Mouse (Mus musculus): Measurements from ENCODE around the gene Ucp2. TPM values are rescaled to one million over a fixed set of nuclear protein-coding genes. Genes with fewer than 3 reads are reported as not detected.
"Not testable (repeated sequence)": the region's sequence is repeated elsewhere in the genome, so short reads cannot be mapped to it uniquely, and the experiment has no call there.

The Ucp2 gene
- total RNA-seq, 2 experiments from 2014 or later = 331 to 414 TPM

- intact Hi-C loops (cut with DNase I) = no loop called here
- peak; percentile 62 to 71 for DNase-seq
Measured at GRCm38 (mm10) chr7:100474680-100475079, 18.5 kb upstream of the Ucp2 start.

GRCm38 (mm10) chr7:100479100-100479822 is 13.9 kb upstream of the Ucp2 start:
- intact Hi-C loops (cut with DNase I) = no loop called here
- no peak for DNase-seq

DNA sequence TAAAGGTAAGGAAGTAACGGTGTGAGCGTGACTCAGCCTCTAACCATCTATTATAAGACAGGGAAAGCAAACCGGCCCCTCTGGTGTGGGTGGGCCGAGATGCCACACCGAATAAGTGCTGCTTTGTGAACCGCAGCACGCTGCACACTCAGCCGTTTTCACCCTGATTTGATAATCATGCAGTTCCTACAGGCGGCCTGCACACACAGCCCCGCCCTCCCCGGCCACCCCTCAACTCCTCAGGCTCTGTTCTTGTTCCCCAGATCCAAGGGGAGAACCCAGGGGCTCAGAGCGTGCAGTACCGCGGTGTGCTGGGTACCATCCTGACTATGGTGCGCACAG is 13.3 kb upstream of the Ucp2 start:
- no peak for DNase-seq
- intact Hi-C loops (cut with DNase I) = no loop called here

- intact Hi-C loops (cut with DNase I) = no loop called here
- DNase-seq = no peak
Measured at GRCm38 (mm10) chr7:100480175-100480574, 13.0 kb upstream of the Ucp2 start.

- DNase-seq; intact Hi-C loops (cut with DNase I): not testable (repeated sequence)
Measured at GRCm38 (mm10) chr7:100482046-100482445, 11.1 kb upstream of the Ucp2 start.

GRCm38 (mm10) chr7:100484493-100484892 is 8.6 kb upstream of the Ucp2 start:
- intact Hi-C loops (cut with DNase I) = no loop called here
- DNase-seq = no peak

- no peak for DNase-seq
- intact Hi-C loops (cut with DNase I) = no loop called here
Measured at GRCm38 (mm10) chr7:100487301-100487700, 5.8 kb upstream of the Ucp2 start.

DNA sequence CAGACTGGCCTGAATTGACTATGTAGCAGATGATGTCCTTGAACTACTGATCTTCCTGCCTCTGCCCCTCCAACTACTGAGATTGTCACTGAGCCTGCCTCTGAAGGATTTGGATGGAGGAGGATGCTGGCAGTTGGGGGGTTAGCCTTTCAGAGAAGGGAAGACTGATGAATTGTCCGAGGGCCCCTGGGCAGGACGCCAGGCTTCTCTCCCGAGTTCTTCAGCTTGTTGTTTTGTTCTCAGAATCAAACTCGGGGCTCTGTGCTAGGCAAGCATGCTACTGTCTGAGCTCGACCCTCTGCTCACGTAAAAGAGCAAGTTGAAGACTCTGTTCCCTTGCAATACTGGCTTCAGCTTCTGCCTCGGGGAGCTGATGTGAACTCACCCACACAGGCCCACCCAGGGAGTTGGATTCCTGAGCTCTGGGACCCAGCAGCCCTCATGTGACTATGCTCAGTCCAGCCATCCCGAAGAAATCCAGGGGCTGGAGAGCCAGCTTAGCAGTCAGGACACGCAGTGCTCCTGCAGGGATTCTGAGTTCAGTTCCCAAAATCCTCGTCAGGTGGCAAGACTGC is 4.6 kb upstream of the Ucp2 start:
- intact Hi-C loops (cut with DNase I) = no loop called here
- no peak for DNase-seq

DNA sequence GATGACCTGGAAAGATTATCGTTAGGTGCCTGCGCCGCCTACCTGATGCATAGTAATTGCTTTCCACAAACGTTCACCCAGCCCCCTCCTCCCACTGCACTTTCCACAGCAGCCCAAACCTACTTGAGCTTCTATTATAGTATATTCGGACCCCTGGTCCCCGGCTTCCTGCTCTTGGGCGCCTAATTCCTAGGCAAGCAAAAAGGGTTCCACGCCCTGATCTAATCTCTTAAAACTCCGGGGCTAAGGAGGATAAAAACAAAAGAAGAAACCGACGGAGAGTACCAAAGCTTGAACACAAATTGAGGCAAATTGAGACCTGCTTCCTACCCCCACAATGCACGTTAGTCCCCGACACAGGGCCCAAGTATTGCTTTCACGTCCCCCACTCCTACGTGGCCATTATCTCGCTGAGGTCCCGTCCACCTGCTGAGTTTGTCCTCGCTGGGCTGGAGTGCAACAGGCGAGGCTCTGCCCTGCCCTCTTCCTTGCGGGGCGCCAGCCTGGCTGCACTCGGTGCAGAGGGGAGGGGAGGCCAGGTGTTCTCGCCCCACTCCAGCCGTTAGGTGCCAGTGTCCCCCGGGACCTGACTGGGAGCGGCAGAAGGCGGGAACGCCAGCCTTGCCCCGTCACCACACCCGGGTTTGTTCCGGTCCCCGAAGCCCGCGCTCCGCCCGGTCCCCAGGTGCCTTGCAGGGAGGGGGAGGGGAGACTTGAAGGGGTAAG is 583 bp upstream of the Ucp2 start:
- intact Hi-C loops (cut with DNase I) = loop anchor here (1.0 to 5.0 kb wide), 2 partner anchors 27 to 1110 kb away; partner anchors contain the start of gene Gdpd5
- DNase-seq = no peak

DNA sequence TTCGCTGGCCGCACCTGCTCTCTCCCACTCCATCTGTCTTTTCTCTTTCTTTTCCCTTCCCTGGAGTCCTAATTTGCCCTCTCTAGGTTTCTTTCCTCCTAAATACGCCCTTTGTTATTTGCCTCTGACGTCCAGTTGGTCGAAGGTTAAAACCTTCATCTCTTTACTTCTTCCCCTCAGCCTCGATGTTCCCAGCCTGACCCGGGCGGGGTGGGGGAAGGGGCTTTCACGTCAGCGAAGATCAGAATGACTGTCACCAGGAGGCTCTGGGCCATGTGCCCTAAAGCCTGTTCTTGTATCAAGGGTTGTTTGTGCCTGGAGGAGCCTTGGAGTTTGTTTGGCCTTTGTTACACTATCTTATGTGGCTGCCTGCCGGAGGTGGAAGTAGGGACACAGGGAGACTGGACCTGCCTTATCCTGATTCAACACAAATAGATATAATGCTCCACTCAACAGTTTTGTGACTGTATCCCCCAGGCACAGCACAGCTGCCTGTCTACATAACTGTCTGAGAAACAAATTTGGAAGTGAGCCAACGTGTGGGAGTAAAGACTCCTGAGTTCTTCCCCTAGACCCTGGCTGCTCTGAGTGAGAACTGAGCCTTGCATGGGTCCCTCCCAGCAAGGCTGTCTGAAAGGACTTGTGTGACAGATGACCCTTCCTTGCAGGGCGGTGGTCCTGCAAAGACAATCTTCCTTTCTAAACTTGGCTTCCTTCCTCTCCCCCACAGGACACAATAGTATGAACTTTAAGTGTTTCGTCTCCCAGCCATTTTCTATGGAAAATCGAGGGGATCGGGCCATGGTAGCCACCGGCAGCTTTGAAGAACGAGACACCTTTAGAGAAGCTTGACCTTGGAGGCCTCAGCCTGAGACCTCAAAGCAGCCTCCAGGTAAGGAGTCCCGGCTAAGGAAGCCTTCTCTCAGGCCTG is 612 bp downstream of the Ucp2 start:
- peak; percentile 53 to 65 for DNase-seq

GRCm38 (mm10) chr7:100494415-100494831 is 1.3 kb downstream of the Ucp2 start:
- peak in 1 of 2 experiments; percentile 45 for DNase-seq

More for the DNA sequence above, 612 bp downstream of the Ucp2 start:
- intact Hi-C loops (cut with DNase I) = loop anchor here (1.0 to 5.0 kb wide), 3 partner anchors 28 to 1111 kb away; partner anchors contain the start of gene Gdpd5

GRCm38 (mm10) chr7:100495042-100495441 is 1.9 kb downstream of the Ucp2 start:
- intact Hi-C loops (cut with DNase I) = loop anchor here (2.0 kb wide), 1 partner anchor 64 kb away; no protein-coding TSS in a partner anchor
- DNase-seq = no peak

More at GRCm38 (mm10) chr7:100494415-100494831, 1.3 kb downstream of the Ucp2 start:
- intact Hi-C loops (cut with DNase I) = loop anchor here (2.0 to 5.0 kb wide), 2 partner anchors 64 to 1112 kb away; partner anchors contain the start of gene Gdpd5

GRCm38 (mm10) chr7:100495581-100496251 is 2.6 kb downstream of the Ucp2 start:
- DNase-seq = peak; percentile 77 to 79
- intact Hi-C loops (cut with DNase I) = loop anchor here (2.0 kb wide), 1 partner anchor 65 kb away; no protein-coding TSS in a partner anchor

DNA sequence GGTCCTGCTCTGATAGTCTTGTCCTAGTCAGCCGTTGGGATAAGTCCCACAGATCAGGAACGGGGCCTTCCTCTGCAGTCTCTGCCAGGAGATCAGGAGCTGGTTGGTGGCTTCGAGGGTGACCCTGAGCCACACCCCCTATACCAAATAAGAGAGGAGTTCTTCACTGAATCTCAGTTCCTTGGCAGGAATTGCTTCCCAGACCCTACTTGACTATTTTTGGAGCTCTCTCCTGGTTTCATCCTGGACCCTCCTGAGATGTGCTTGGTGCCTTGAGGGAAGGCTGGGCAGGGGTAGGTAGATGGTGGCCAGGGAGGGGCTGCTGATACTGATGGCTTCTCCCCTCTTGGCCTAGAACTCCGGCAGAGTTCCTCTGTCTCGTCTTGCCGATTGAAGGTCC is 3.2 kb downstream of the Ucp2 start:
- no peak for DNase-seq

GRCm38 (mm10) chr7:100496791-100497190 is 3.7 kb downstream of the Ucp2 start:
- no peak for DNase-seq
- intact Hi-C loops (cut with DNase I) = no loop called here

More for the DNA sequence above, 3.2 kb downstream of the Ucp2 start:
- intact Hi-C loops (cut with DNase I) = no loop called here

DNA sequence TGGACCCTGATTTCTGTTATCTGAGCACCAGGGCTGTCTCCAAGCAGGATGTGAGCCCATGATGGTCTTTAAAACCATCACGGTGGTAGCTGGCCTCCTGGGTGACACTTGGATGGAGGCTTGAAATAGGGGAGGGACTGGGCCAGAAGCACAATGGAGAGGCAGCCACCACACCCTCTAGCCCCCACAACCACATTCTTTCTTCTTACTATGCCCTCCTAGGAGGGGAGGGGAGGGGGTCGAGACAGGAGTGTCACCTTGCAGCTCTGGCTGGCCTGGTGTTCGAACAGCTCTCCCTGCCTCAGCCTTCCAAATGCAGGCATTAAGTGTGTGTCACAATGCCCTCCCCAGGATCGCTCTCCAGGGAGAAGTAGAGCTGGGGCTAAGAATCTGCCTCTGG is 4.3 kb downstream of the Ucp2 start:
- no peak for DNase-seq
- intact Hi-C loops (cut with DNase I) = no loop called here

GRCm38 (mm10) chr7:100497982-100498381 is 4.8 kb downstream of the Ucp2 start:
- DNase-seq = no peak

GRCm38 (mm10) chr7:100499465-100499864 is 6.3 kb downstream of the Ucp2 start:
- DNase-seq = no peak
- intact Hi-C loops (cut with DNase I) = no loop called here

More at GRCm38 (mm10) chr7:100497982-100498381, 4.8 kb downstream of the Ucp2 start:
- intact Hi-C loops (cut with DNase I) = no loop called here

DNA sequence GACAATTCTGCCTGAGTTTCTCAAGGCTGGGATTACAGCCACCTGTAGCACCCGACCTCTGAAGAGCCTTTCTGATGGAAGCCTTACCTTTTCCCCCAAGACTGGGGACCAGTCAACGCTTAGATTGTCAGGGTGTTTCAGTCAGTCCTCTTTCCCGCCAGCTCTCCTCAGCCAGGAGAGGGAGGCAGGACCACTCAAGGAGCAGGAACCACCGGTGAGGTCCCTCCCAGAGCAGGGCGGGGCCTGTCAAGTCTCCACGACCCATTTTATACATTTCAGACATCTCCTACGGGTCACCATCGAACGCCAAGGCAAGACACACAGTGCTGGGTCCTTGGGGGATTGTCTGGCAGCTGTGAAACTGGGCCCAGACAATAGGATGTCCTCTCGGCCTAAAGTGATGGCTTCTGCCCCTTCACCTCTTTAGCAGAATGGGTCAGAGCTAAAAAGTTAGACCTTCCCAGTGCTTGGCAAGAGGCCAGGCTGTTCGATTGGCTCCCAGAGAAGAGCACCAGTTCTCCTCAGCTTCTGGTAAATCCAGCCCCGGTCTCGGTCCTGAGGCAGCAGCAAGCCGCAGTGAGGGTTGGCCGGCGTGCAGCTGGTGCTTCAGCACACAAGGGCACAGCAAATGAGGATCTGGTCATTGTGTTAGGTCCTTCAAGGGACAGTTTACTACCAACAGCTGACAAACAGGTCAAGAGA is 7.3 kb downstream of the Ucp2 start:
- DNase-seq = peak; percentile 49 to 59

More for the DNA sequence above, 7.3 kb downstream of the Ucp2 start:
- intact Hi-C loops (cut with DNase I) = no loop called here
